Mouse (Mus musculus) hindbrain, embryonic 16.5 days (tissue): ENCODE results near the gene Rab3a. TPM values are rescaled to one million over a fixed set of nuclear protein-coding genes. Genes with fewer than 3 reads are reported as not detected.

Experiments used
- ATAC-seq: fragments of 200-750 bp; cut with Nextera tagmentation; 2 replicates; pipeline ENCODE4 v1.8.0; 2017; ENCODE audit warnings: moderate TSS enrichment, moderate library complexity
- H3K27ac ChIP-seq: fragments of 300-500 bp; sonication (generic); 2 replicates; pipeline ENCODE4 v1.5.1; 2014; ENCODE audit warnings: low read depth, mild to moderate bottlenecking, control low read depth, low read length, moderate library complexity
- H3K27me3 ChIP-seq: fragments of 300-500 bp; sonication (generic); replicated peaks from 2 replicates; pipeline ENCODE4 v1.6.1; 2014; ENCODE audit warnings: low read length; ENCODE audit not compliant: control insufficient read depth, insufficient read depth
- H3K36me3 ChIP-seq: fragments of 300-500 bp; sonication (generic); 2 replicates; pipeline ENCODE4 v1.6.1; 2014; ENCODE audit warnings: mild to moderate bottlenecking, low read length, moderate library complexity, mixed read lengths; ENCODE audit not compliant: control insufficient read depth, insufficient read depth
- H3K4me1 ChIP-seq: fragments of 300-500 bp; sonication (generic); 2 replicates; pipeline ENCODE4 v1.6.1; 2014; ENCODE audit warnings: low read depth, low read length; ENCODE audit not compliant: control insufficient read depth, insufficient read depth
- H3K4me2 ChIP-seq: fragments of 300-500 bp; sonication (generic); 2 replicates; pipeline ENCODE4 v1.6.1; 2014; ENCODE audit warnings: mild to moderate bottlenecking, low read length, control low read depth, moderate library complexity
- H3K4me3 ChIP-seq: fragments of 300-500 bp; sonication (generic); 2 replicates; pipeline ENCODE4 v1.5.1; 2014; ENCODE audit warnings: mild to moderate bottlenecking, low read length, control low read depth, moderate library complexity
- H3K9ac ChIP-seq: fragments of 300-500 bp; sonication (generic); 2 replicates; pipeline ENCODE4 v1.6.1; 2014; ENCODE audit warnings: low read depth, mild to moderate bottlenecking, control low read depth, low read length, moderate library complexity
- H3K9me3 ChIP-seq: fragments of 300-500 bp; sonication (generic); 2 replicates; pipeline ENCODE4 v1.6.1; 2014; ENCODE audit warnings: mild to moderate bottlenecking, low read length, moderate library complexity; ENCODE audit not compliant: control insufficient read depth
- WGBS: fragments of 180-500 bp; shearing (Covaris S2); extraction: QIAGEN DNeasy Blood & Tissue Kit; methylation state at CpG from one replicate; pipeline ENCODE4 v1.1.7; 2014; 5-methylcytosine and 5-hydroxymethylcytosine counted together
- polyA plus RNA-seq: library from polyadenylated mRNA; unstranded; fragments of >200 nt; fragmentation: Nextera tagmentation; extraction: Ambion mirVana; gene quantifications from 2 replicates; pipeline ENCODE4 v1.2.1, GENCODE M21; 2015

Gene Rab3a
- polyA plus RNA-seq, 1 experiment from 2014 or later = 635 TPM

GRCm38 (mm10) chr8:70760775-70761406 lies 6.4 kb downstream of the Rab3a start, which contains the start of gene Mpv17l2:
Gene Mpv17l2, minus strand, starts transcription at chr8:70760946.
- peaks cover 39% of the 10 kb centered on the region for H3K4me1 ChIP-seq
- H3K4me3 ChIP-seq = peak within 1 kb of the TSS; percentile 79
- no peaks in the 10 kb centered on the region for H3K9me3 ChIP-seq
- H3K27me3 ChIP-seq = no peaks in the 10 kb centered on the region
- ATAC-seq = peak; percentile 96
- WGBS = under 1% methylated on average over 53 of the region's 55 CpGs
- H3K9ac ChIP-seq = peak within 1 kb of the TSS; percentile 88
- H3K27ac ChIP-seq = peak within 1 kb of the TSS; percentile 82
- peak within 1 kb of the TSS; percentile 82 for H3K4me2 ChIP-seq
- H3K36me3 ChIP-seq = peaks cover 22% of the 10 kb centered on the region

- H3K27ac ChIP-seq = no peak overlapping the region
- no peak overlapping the region for H3K4me3 ChIP-seq
- peaks cover 36% of the 10 kb centered on the region for H3K4me1 ChIP-seq
- no peaks in the 10 kb centered on the region for H3K27me3 ChIP-seq
- H3K9ac ChIP-seq = no peak overlapping the region
- WGBS = 92% methylated on average over 1 of the region's 1 CpGs
- ATAC-seq = no peak
- H3K4me2 ChIP-seq = no peak overlapping the region
- no peaks in the 10 kb centered on the region for H3K9me3 ChIP-seq
- peaks cover 12% of the 10 kb centered on the region for H3K36me3 ChIP-seq
These were observed 7.6 kb downstream of the Rab3a start for GRCm38 (mm10) chr8:70762118-70762517.

GRCm38 (mm10) chr8:70763354-70763753 lies 8.9 kb downstream of the Rab3a start:
- H3K9ac ChIP-seq = no peak overlapping the region
- H3K4me1 ChIP-seq = peaks cover 29% of the 10 kb centered on the region
- H3K9me3 ChIP-seq = no peaks in the 10 kb centered on the region
- no peak overlapping the region for H3K4me2 ChIP-seq
- no peak overlapping the region for H3K27ac ChIP-seq
- H3K27me3 ChIP-seq = no peaks in the 10 kb centered on the region
- ATAC-seq = no peak
- no peak overlapping the region for H3K4me3 ChIP-seq
- WGBS = 3% methylated on average over 3 of the region's 3 CpGs
- peaks cover 9% of the 10 kb centered on the region for H3K36me3 ChIP-seq

- Histone ChIP-seq H3K9ac (no peak overlapping the region), H3K4me2 (no peak overlapping the region), H3K9me3 (no peaks in the 10 kb centered on the region), H3K4me1 (peaks cover 22% of the 10 kb centered on the region), H3K4me3 (no peak overlapping the region), H3K27me3 (no peaks in the 10 kb centered on the region), H3K36me3 (peaks cover 13% of the 10 kb centered on the region), H3K27ac (no peak overlapping the region)
- ATAC-seq = no peak
- 85% methylated on average over 8 of the region's 8 CpGs for WGBS
These were observed 9.5 kb downstream of the Rab3a start for GRCm38 (mm10) chr8:70764026-70764425.

- no peaks in the 10 kb centered on the region for H3K9me3 ChIP-seq
- H3K4me2 ChIP-seq = no peak overlapping the region
- no peaks in the 10 kb centered on the region for H3K27me3 ChIP-seq
- H3K36me3 ChIP-seq = peaks cover 15% of the 10 kb centered on the region
- H3K4me3 ChIP-seq = no peak overlapping the region
- peaks cover 16% of the 10 kb centered on the region for H3K4me1 ChIP-seq
- no peak overlapping the region for H3K9ac ChIP-seq
- ATAC-seq = no peak
- no peak overlapping the region for H3K27ac ChIP-seq
- WGBS = 95% methylated on average over 13 of the region's 13 CpGs
These were observed 10.2 kb downstream of the Rab3a start for GRCm38 (mm10) chr8:70764676-70765075.

GRCm38 (mm10) chr8:70765329-70765728 lies 10.8 kb downstream of the Rab3a start:
- ATAC-seq = no peak
- no peak overlapping the region for H3K27ac ChIP-seq
- no peaks in the 10 kb centered on the region for H3K9me3 ChIP-seq
- H3K9ac ChIP-seq = no peak overlapping the region
- no peak overlapping the region for H3K4me3 ChIP-seq
- peak overlapping the region; percentile 48; the same call in 1 of the 2 replicates for H3K4me2 ChIP-seq
- H3K4me1 ChIP-seq = peaks cover 9% of the 10 kb centered on the region
- peaks cover 19% of the 10 kb centered on the region for H3K36me3 ChIP-seq
- 88% methylated on average over 9 of the region's 9 CpGs for WGBS
- no peaks in the 10 kb centered on the region for H3K27me3 ChIP-seq

- Histone ChIP-seq H3K4me1 (peaks cover 8% of the 10 kb centered on the region), H3K9ac (peak overlapping the region; percentile 41), H3K27ac (no peak overlapping the region), H3K4me3 (peak overlapping the region; percentile 22), H3K36me3 (peaks cover 26% of the 10 kb centered on the region), H3K9me3 (no peaks in the 10 kb centered on the region), H3K27me3 (no peaks in the 10 kb centered on the region), H3K4me2 (peak overlapping the region; percentile 48)
- 2% methylated on average over 34 of the region's 34 CpGs for WGBS
- no peak for ATAC-seq
These were observed 11.5 kb downstream of the Rab3a start for GRCm38 (mm10) chr8:70765838-70766570.

- ATAC-seq = no peak
- WGBS = 7% methylated on average over 21 of the region's 21 CpGs
- peak overlapping the region; percentile 48 for H3K4me2 ChIP-seq
- H3K36me3 ChIP-seq = peaks cover 34% of the 10 kb centered on the region
- H3K9ac ChIP-seq = peak overlapping the region; percentile 41
- H3K4me1 ChIP-seq = peaks cover 8% of the 10 kb centered on the region
- H3K9me3 ChIP-seq = no peaks in the 10 kb centered on the region
- H3K4me3 ChIP-seq = peak overlapping the region; percentile 22
- H3K27me3 ChIP-seq = no peaks in the 10 kb centered on the region
- no peak overlapping the region for H3K27ac ChIP-seq
These were observed 12.3 kb downstream of the Rab3a start for GRCm38 (mm10) chr8:70766571-70767440.

- Histone ChIP-seq H3K36me3 (peaks cover 37% of the 10 kb centered on the region), H3K27ac (no peak overlapping the region), H3K9me3 (no peaks in the 10 kb centered on the region), H3K4me2 (no peak overlapping the region), H3K4me1 (peaks cover 10% of the 10 kb centered on the region), H3K4me3 (no peak overlapping the region), H3K27me3 (no peaks in the 10 kb centered on the region), H3K9ac (no peak overlapping the region)
- 77% methylated on average over 6 of the region's 6 CpGs for WGBS
- no peak for ATAC-seq
These were observed 13.0 kb downstream of the Rab3a start for GRCm38 (mm10) chr8:70767503-70767902.
